Mouse (Mus musculus): Measurements from ENCODE around the gene Vgll4.

- no peak for TF ChIP-seq CTCF (IDR thresholded peaks at IDR 0.05; ENCODE audit: control insufficient read depth, insufficient read depth, insufficient replicate concordance, low read depth, low read length)
- no peak for TF ChIP-seq POLR2A (IDR thresholded peaks at IDR 0.05; ENCODE audit: control insufficient read depth, low read depth, low read length)
These were observed 108.2 kb downstream of the Vgll4 start for GRCm38 (mm10) chr6:114861591-114861990.

Data from testis, adult 2 months (tissue).